Mouse (Mus musculus): ENCODE measurements around the gene Fli1. TPM values are rescaled to one million over a fixed set of nuclear protein-coding genes. Genes with fewer than 3 reads are reported as not detected.

Fli1 gene
- polyA plus RNA-seq, 1 experiment from 2014 or later = 53.5 TPM

- DNase-seq (ENCODE audit: low spot score) = no peak
Measured at GRCm38 (mm10) chr9:32410671-32411070, 132.0 kb downstream of the Fli1 start.

GRCm38 (mm10) chr9:32409060-32409961, 133.3 kb downstream of the Fli1 start:
- no peak for DNase-seq (ENCODE audit: low spot score)

GRCm38 (mm10) chr9:32408730-32409059, 134.0 kb downstream of the Fli1 start:
- no peak for DNase-seq (ENCODE audit: low spot score)

GRCm38 (mm10) chr9:32405191-32405925, 137.3 kb downstream of the Fli1 start:
- DNase-seq (ENCODE audit: low spot score) = peak; percentile 72

- no peak for DNase-seq (ENCODE audit: low spot score)
Measured at GRCm38 (mm10) chr9:32400662-32401161, 141.9 kb downstream of the Fli1 start.

- no peak for DNase-seq (ENCODE audit: low spot score)
Measured at GRCm38 (mm10) chr9:32400212-32400611, 142.4 kb downstream of the Fli1 start.

- DNase-seq (ENCODE audit: low spot score) = no peak
Measured at GRCm38 (mm10) chr9:32394761-32395161, 147.9 kb downstream of the Fli1 start.

GRCm38 (mm10) chr9:32392716-32393115, 149.9 kb downstream of the Fli1 start:
- DNase-seq (ENCODE audit: low spot score) = no peak

GRCm38 (mm10) chr9:32391701-32392100, 151.0 kb downstream of the Fli1 start:
- no peak for DNase-seq (ENCODE audit: low spot score)

- peak; percentile 3 for DNase-seq (ENCODE audit: low spot score)
Measured at GRCm38 (mm10) chr9:32391092-32391491, 151.6 kb downstream of the Fli1 start.

- DNase-seq (ENCODE audit: low spot score) = peak; percentile 69
Measured at GRCm38 (mm10) chr9:32388120-32388519, 154.5 kb downstream of the Fli1 start.

GRCm38 (mm10) chr9:32384906-32385305, 157.8 kb downstream of the Fli1 start:
- DNase-seq (ENCODE audit: low spot score) = no peak

- DNase-seq (ENCODE audit: low spot score) = no peak
Measured at GRCm38 (mm10) chr9:32376863-32377590, 165.6 kb downstream of the Fli1 start.

- no peak for DNase-seq (ENCODE audit: low spot score)
Measured at GRCm38 (mm10) chr9:32376031-32376430, 166.6 kb downstream of the Fli1 start.

GRCm38 (mm10) chr9:32373656-32374055, 169.0 kb downstream of the Fli1 start:
- DNase-seq (ENCODE audit: low spot score) = no peak

Other genes starting within 250 kb of the Fli1 start
- 0.06 TPM in 1 of 2 replicates, not detected in the other for gene Kcnj5, start 198.5 kb downstream of the Fli1 start, polyA plus RNA-seq (2015; fragmentation: Nextera tagmentation; extraction: Ambion mirVana)
- not detected in 2 replicates for gene Kcnj1, start 170.4 kb downstream of the Fli1 start, polyA plus RNA-seq (2015; fragmentation: Nextera tagmentation; extraction: Ambion mirVana)
- gene Ets1, start 93.4 kb upstream of the Fli1 start, polyA plus RNA-seq (2015; fragmentation: Nextera tagmentation; extraction: Ambion mirVana) = 324 and 355 TPM in 2 replicates

Measured in thymus, postnatal 0 days (tissue).